Mouse (Mus musculus) embryonic facial prominence, embryonic 12.5 days (tissue): ENCODE measurements around the gene Myh7. TPM values are rescaled to one million over a fixed set of nuclear protein-coding genes. Genes with fewer than 3 reads are reported as not detected.

Experiments used
- ATAC-seq: fragments of 200-750 bp; cut with Nextera tagmentation; 2 replicates; pipeline ENCODE4 v1.8.0; 2017; ENCODE audit not compliant: insufficient number of reproducible peaks, insufficient read depth, low FRiP score, low TSS enrichment
- H3K27ac ChIP-seq: fragments of 300-500 bp; sonication (generic); 2 replicates; pipeline ENCODE4 v1.5.1; 2016; ENCODE audit warnings: mild to moderate bottlenecking
- H3K27me3 ChIP-seq: fragments of 300-500 bp; sonication (generic); 2 replicates; pipeline ENCODE4 v1.6.1; 2016; ENCODE audit warnings: mild to moderate bottlenecking, moderate library complexity
- H3K36me3 ChIP-seq: fragments of 300-500 bp; sonication (generic); 2 replicates; pipeline ENCODE4 v1.6.1; 2016; ENCODE audit warnings: mild to moderate bottlenecking
- H3K4me1 ChIP-seq: fragments of 300-500 bp; sonication (generic); 2 replicates; pipeline ENCODE4 v1.6.1; 2016
- H3K4me2 ChIP-seq: fragments of 300-500 bp; sonication (generic); replicated peaks from 2 replicates; pipeline ENCODE4 v1.6.1; 2016; ENCODE audit warnings: mild to moderate bottlenecking, moderate library complexity
- H3K4me3 ChIP-seq: fragments of 300-500 bp; sonication (generic); 2 replicates; pipeline ENCODE4 v1.5.1; 2016; ENCODE audit warnings: mild to moderate bottlenecking
- H3K9ac ChIP-seq: fragments of 300-500 bp; sonication (generic); 2 replicates; pipeline ENCODE4 v1.6.1; 2016; ENCODE audit warnings: mild to moderate bottlenecking, moderate library complexity
- H3K9me3 ChIP-seq: fragments of 300-500 bp; sonication (generic); 2 replicates; pipeline ENCODE4 v1.6.1; 2016; ENCODE audit warnings: mild to moderate bottlenecking, moderate library complexity
- WGBS: fragments of 180-500 bp; shearing (Covaris S2); methylation state at CpG from one replicate; pipeline ENCODE4 v1.1.7; 2016; 5-methylcytosine and 5-hydroxymethylcytosine counted together
- polyA plus RNA-seq: library from polyadenylated mRNA; unstranded; fragments of >200 nt; fragmentation: Nextera tagmentation; extraction: Ambion mirVana; gene quantifications from 2 replicates; pipeline ENCODE4 v1.2.1, GENCODE M21; 2016

Gene Myh7
- polyA plus RNA-seq, 1 experiment from 2014 or later, result 8.3 TPM

- 82% methylated on average over 15 of the region's 15 CpGs for WGBS
- Histone ChIP-seq H3K4me3 (no peak overlapping the region), H3K4me1 (peaks cover 12% of the 10 kb centered on the region), H3K36me3 (no peaks in the 10 kb centered on the region), H3K9me3 (no peaks in the 10 kb centered on the region), H3K4me2 (no peak overlapping the region), H3K9ac (no peak overlapping the region), H3K27ac (no peak overlapping the region), H3K27me3 (no peaks in the 10 kb centered on the region)
- no peak for ATAC-seq
These were observed 55.8 kb downstream of the Myh7 start for GRCm38 (mm10) chr14:54938431-54939219.

- no peak for ATAC-seq
- peaks cover 19% of the 10 kb centered on the region for H3K4me1 ChIP-seq
- no peaks in the 10 kb centered on the region for H3K36me3 ChIP-seq
- H3K27me3 ChIP-seq, result no peaks in the 10 kb centered on the region
- H3K9ac ChIP-seq, result no peak overlapping the region
- H3K27ac ChIP-seq, result no peak overlapping the region
- H3K4me2 ChIP-seq, result no peak overlapping the region
- WGBS, result 89% methylated on average over 16 of the region's 16 CpGs
- H3K4me3 ChIP-seq, result no peak overlapping the region
- H3K9me3 ChIP-seq, result no peaks in the 10 kb centered on the region
These were observed 56.9 kb downstream of the Myh7 start for GRCm38 (mm10) chr14:54937361-54938182.

GRCm38 (mm10) chr14:54936831-54937160, 57.6 kb downstream of the Myh7 start:
- Histone ChIP-seq H3K9ac (peak overlapping the region; percentile 42; the same call in 1 of the 2 replicates), H3K4me2 (peak overlapping the region; percentile 16; the same call in 1 of the 2 replicates), H3K27ac (peak overlapping the region; percentile 78), H3K4me1 (peaks cover 19% of the 10 kb centered on the region), H3K9me3 (no peaks in the 10 kb centered on the region), H3K27me3 (no peaks in the 10 kb centered on the region), H3K36me3 (no peaks in the 10 kb centered on the region), H3K4me3 (no peak overlapping the region)
- ATAC-seq, result no peak
- 30% methylated on average over 6 of the region's 6 CpGs for WGBS

GRCm38 (mm10) chr14:54935904-54936830, 58.3 kb downstream of the Myh7 start, which contains the start of gene Cmtm5:
Gene Cmtm5 (plus strand): TSS chr14:54936261.
- H3K27me3 ChIP-seq, result no peaks in the 10 kb centered on the region
- H3K4me3 ChIP-seq, result no peak within 1 kb of the TSS
- H3K4me2 ChIP-seq, result peak within 1 kb of the TSS; percentile 16; the same call in 1 of the 2 replicates
- WGBS, result 14% methylated on average over 8 of the region's 8 CpGs
- peak within 1 kb of the TSS; percentile 78 for H3K27ac ChIP-seq
- no peaks in the 10 kb centered on the region for H3K9me3 ChIP-seq
- peak; percentile 25; the same call in 1 of the 2 replicates for ATAC-seq
- peak within 1 kb of the TSS; percentile 42; the same call in 1 of the 2 replicates for H3K9ac ChIP-seq
- no peaks in the 10 kb centered on the region for H3K36me3 ChIP-seq
- peaks cover 19% of the 10 kb centered on the region for H3K4me1 ChIP-seq

GRCm38 (mm10) chr14:54932645-54933150, 61.7 kb downstream of the Myh7 start, which contains the start of gene Il25:
Gene Il25 (plus strand): TSS chr14:54932695.
- no peak for ATAC-seq
- peaks cover 22% of the 10 kb centered on the region for H3K4me1 ChIP-seq
- no peak within 1 kb of the TSS for H3K27ac ChIP-seq
- H3K9ac ChIP-seq, result no peak within 1 kb of the TSS
- no peak within 1 kb of the TSS; the same call in 1 of the 2 replicates for H3K4me2 ChIP-seq
- H3K36me3 ChIP-seq, result no peaks in the 10 kb centered on the region
- no peak within 1 kb of the TSS for H3K4me3 ChIP-seq
- H3K9me3 ChIP-seq, result no peaks in the 10 kb centered on the region
- WGBS, result 29% methylated on average over 6 of the region's 6 CpGs
- H3K27me3 ChIP-seq, result no peaks in the 10 kb centered on the region

GRCm38 (mm10) chr14:54930431-54930830, 64.0 kb downstream of the Myh7 start:
- WGBS, result 26% methylated on average over 2 of the region's 2 CpGs
- ATAC-seq, result no peak
- peaks cover 19% of the 10 kb centered on the region for H3K4me1 ChIP-seq

GRCm38 (mm10) chr14:54929801-54930200, 64.6 kb downstream of the Myh7 start:
- Histone ChIP-seq H3K9me3 (no peaks in the 10 kb centered on the region), H3K4me1 (peaks cover 24% of the 10 kb centered on the region), H3K4me2 (no peak overlapping the region), H3K9ac (no peak overlapping the region), H3K4me3 (no peak overlapping the region), H3K36me3 (no peaks in the 10 kb centered on the region), H3K27me3 (no peaks in the 10 kb centered on the region), H3K27ac (no peak overlapping the region)
- ATAC-seq, result no peak
- WGBS, result 67% methylated on average over 5 of the region's 5 CpGs

More at GRCm38 (mm10) chr14:54930431-54930830, 64.0 kb downstream of the Myh7 start:
- H3K4me2 ChIP-seq, result no peak overlapping the region
- no peak overlapping the region for H3K9ac ChIP-seq
- H3K27ac ChIP-seq, result no peak overlapping the region
- no peaks in the 10 kb centered on the region for H3K27me3 ChIP-seq
- no peaks in the 10 kb centered on the region for H3K9me3 ChIP-seq
- H3K36me3 ChIP-seq, result no peaks in the 10 kb centered on the region
- no peak overlapping the region for H3K4me3 ChIP-seq

GRCm38 (mm10) chr14:54927296-54927695, 67.1 kb downstream of the Myh7 start:
- Histone ChIP-seq H3K4me2 (peak overlapping the region; percentile 71), H3K4me3 (peak overlapping the region; percentile 51), H3K27ac (peak overlapping the region; percentile 99), H3K27me3 (no peaks in the 10 kb centered on the region), H3K9ac (peak overlapping the region; percentile 84), H3K4me1 (peaks cover 30% of the 10 kb centered on the region), H3K9me3 (0 out of 2 replicates have a peak, but pooled peaks cover under 1% of the 10 kb centered on the region), H3K36me3 (peaks cover 3% of the 10 kb centered on the region)
- WGBS, result 12% methylated on average over 7 of the region's 7 CpGs
- no peak for ATAC-seq

- Histone ChIP-seq H3K27ac (peak overlapping the region; percentile 99), H3K9me3 (peaks cover 8% of the 10 kb centered on the region), H3K27me3 (no peaks in the 10 kb centered on the region), H3K4me1 (peaks cover 30% of the 10 kb centered on the region), H3K36me3 (peaks cover 10% of the 10 kb centered on the region), H3K4me2 (peak overlapping the region; percentile 71), H3K4me3 (peak overlapping the region; percentile 51), H3K9ac (peak overlapping the region; percentile 84)
- WGBS, result under 1% methylated on average over 52 of the region's 58 CpGs
- peak; percentile 76 for ATAC-seq
These were observed 67.8 kb downstream of the Myh7 start for GRCm38 (mm10) chr14:54926401-54927158.
